Mouse (Mus musculus) thymus, adult 2 months (tissue): ENCODE measurements at regions not wholly inside any gene's neighbourhood (a gene's known extent, or its start where the extent isn't known, plus 50 kb on each side); places are given as distances from the start of the nearest gene placed in this dataset.

Experiments used
- DNase-seq: peaks from one replicate; pipeline ENCODE4 v3.0.0; 2021
- H3K27ac ChIP-seq: fragments of 200-500 bp; 2 replicates; pipeline ENCODE4 v1.5.1; 2012; ENCODE audit warnings: low read length, control low read depth; ENCODE audit not compliant: control insufficient read depth, insufficient read depth
- H3K27me3 ChIP-seq: fragments of 200-500 bp; 2 replicates; pipeline ENCODE4 v1.6.1; 2012; ENCODE audit warnings: mild to moderate bottlenecking, low read length, moderate library complexity, mixed read lengths; ENCODE audit not compliant: control insufficient read depth, insufficient read depth
- H3K36me3 ChIP-seq: fragments of 200-500 bp; 2 replicates; pipeline ENCODE4 v1.6.1; 2012; ENCODE audit warnings: mild to moderate bottlenecking, low read length, moderate library complexity; ENCODE audit not compliant: control insufficient read depth, insufficient read depth
- H3K4me1 ChIP-seq: fragments of 200-500 bp; replicated peaks from 2 replicates; pipeline ENCODE4 v1.6.1; 2012; ENCODE audit warnings: low read length; ENCODE audit not compliant: control insufficient read depth, insufficient read depth
- H3K4me3 ChIP-seq: fragments of 200-500 bp; 2 replicates; pipeline ENCODE4 v1.5.1; 2012; ENCODE audit warnings: mild to moderate bottlenecking, low read length, control low read depth, moderate library complexity; ENCODE audit not compliant: control insufficient read depth, insufficient read depth
- CTCF ChIP-seq: fragments of 200-500 bp; IDR thresholded peaks from 2 replicates; pipeline ENCODE4 v1.5.1; 2012; ENCODE audit warnings: mild to moderate bottlenecking, control low read depth, low read length, moderate library complexity, borderline replicate concordance; ENCODE audit not compliant: control insufficient read depth, poor library complexity, insufficient read depth; ENCODE audit errors: extremely low read depth
- POLR2A ChIP-seq: fragments of 200-500 bp; IDR thresholded peaks from 2 replicates; pipeline ENCODE4 v1.6.1; 2012; ENCODE audit warnings: mild to moderate bottlenecking, low read length, control low read depth, moderate library complexity; ENCODE audit not compliant: control insufficient read depth, poor library complexity, insufficient read depth; ENCODE audit errors: extremely low read depth
- WGBS: fragments of 180-500 bp; shearing (Covaris S2); methylation state at CpG from one replicate; pipeline ENCODE4 v1.1.7; 2018; 5-methylcytosine and 5-hydroxymethylcytosine counted together

DNA sequence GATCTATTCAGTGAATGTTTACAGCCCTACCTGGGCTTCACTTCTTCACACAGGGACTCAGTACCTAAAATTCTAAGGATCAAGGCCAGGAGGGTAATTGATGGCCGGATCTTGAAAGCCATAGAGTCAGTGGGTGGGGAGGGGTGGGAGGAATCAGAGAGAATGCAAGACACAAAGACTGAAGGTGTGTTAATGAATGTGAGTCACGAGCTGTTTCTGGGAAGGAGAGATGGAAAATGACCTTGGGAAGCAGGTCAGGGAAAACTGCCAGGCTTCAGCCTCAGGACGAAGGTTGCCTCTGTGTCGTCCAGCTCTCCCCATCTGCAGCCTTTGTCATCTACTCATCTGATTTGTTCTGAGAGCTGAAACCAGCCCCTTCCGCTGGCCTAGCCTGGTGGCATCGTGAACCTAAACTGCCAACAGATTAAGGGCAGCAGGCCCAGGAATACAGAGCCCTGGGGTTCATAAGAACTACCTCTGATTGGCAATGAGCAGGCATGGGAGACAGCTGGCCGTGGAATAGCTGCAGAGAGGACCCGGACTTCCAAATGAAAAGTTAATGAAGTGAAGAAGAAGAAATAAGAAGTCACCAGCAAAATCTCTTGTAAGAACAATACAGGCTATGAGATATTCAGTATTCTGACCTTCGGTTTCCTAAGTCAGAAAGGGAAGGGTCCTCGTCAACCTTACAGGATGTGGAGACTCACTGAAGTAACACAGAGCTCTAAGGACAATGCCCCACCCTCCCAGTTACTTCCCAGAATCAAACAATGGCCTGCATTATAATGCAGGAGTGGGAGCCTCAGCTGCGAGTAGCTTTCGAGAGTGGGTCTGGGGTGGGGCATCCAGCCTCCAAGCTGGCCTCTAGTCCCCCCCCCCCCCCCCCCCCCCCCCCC lies 100.8 kb upstream of the Slc44a1 start:
- no peak for DNase-seq
- TF ChIP-seq POLR2A (no peak), CTCF (no peak)
- 88% methylated on average over 12 of the region's 12 CpGs for WGBS
- Histone ChIP-seq H3K36me3 (no peaks in the 10 kb centered on the region), H3K27ac (no peak overlapping the region), H3K4me3 (no peak overlapping the region), H3K27me3 (no peaks in the 10 kb centered on the region), H3K4me1 (peaks cover 4% of the 10 kb centered on the region; the same call in 1 of the 2 replicates)

DNA sequence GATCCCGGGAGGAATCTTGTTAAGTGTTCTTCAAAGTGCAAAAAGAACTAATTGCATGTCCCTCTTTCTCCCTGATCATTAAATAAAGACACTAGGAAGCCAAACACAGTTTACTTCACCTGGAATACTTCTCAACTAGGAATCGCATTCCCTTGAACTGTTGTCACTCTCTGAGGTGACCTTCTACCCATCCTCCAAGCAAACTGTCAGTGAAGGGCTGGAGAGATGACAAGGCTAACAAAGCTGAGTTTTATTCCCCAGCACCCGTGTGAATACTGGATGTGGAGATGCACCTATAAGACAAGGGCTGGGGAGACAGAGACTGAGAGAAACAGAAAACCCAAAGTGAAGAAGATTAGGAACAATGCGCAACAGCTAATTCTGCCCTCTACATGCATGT lies 101.7 kb upstream of the Slc44a1 start:
- H3K4me3 ChIP-seq = no peak overlapping the region
- peaks cover 4% of the 10 kb centered on the region; the same call in 1 of the 2 replicates for H3K4me1 ChIP-seq
- no peaks in the 10 kb centered on the region for H3K36me3 ChIP-seq
- H3K27ac ChIP-seq = no peak overlapping the region
- no peaks in the 10 kb centered on the region for H3K27me3 ChIP-seq
- DNase-seq = no peak
- WGBS = 95% methylated on average over 4 of the region's 4 CpGs
- no peak for TF ChIP-seq CTCF
- no peak for TF ChIP-seq POLR2A

DNA sequence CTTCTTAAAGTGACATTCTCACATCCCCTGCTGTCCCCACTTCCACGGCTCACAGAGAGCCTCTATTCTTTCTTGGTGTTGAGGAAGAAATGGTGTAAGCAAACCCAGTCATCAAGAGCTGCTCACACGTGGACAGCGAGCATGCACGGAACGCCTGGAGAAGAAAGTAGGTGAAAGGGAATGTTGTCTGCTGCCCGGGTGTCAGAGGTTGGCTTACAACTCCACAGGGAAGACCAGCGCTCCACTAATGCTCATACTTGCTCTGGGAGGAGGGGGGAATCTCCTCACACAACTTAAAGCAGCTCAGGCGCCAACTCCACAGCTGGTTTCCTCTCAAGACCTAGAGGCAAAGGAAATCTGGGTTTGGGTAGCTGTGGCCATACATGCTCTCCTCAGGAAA lies 102.4 kb upstream of the Slc44a1 start:
- 81% methylated on average over 8 of the region's 8 CpGs for WGBS
- DNase-seq = no peak
- Histone ChIP-seq H3K27me3 (no peaks in the 10 kb centered on the region), H3K36me3 (no peaks in the 10 kb centered on the region), H3K4me3 (no peak overlapping the region), H3K27ac (no peak overlapping the region), H3K4me1 (peaks cover 4% of the 10 kb centered on the region; the same call in 1 of the 2 replicates)
- no peak for TF ChIP-seq POLR2A
- TF ChIP-seq CTCF = no peak

GRCm38 (mm10) chr4:53327382-53328165 lies 112.6 kb upstream of the Slc44a1 start:
- no peak overlapping the region for H3K4me3 ChIP-seq
- H3K4me1 ChIP-seq = 0 out of 2 replicates have a peak, but pooled peaks cover 2% of the 10 kb centered on the region
- no peaks in the 10 kb centered on the region for H3K27me3 ChIP-seq
- H3K27ac ChIP-seq = no peak overlapping the region
- TF ChIP-seq CTCF = no peak
- TF ChIP-seq POLR2A = no peak
- WGBS = 92% methylated on average over 7 of the region's 7 CpGs
- DNase-seq = no peak
- H3K36me3 ChIP-seq = no peaks in the 10 kb centered on the region

DNA sequence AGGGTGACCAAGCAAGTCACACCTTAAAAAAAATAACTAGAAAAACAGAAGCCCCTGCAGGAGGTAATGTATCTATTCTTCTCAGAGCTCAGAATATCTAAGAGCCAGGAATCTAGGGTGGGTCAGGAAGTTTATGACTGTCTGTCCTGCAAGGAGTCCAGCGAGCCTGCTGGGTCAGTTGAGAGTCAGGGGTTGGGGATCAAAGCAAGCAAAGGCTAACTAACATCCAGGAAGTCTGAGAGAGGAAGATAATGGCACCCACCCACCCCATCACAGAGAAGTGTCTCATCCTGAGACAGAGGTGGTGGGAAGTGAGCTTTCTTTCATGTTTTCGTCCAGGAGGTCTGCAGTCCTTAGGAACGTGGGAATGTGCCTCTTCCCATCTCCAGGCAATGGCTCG lies 116.4 kb upstream of the Slc44a1 start:
- no peak for TF ChIP-seq CTCF
- TF ChIP-seq POLR2A = no peak
- H3K4me1 ChIP-seq = 0 out of 2 replicates have a peak, but pooled peaks cover 2% of the 10 kb centered on the region
- no peaks in the 10 kb centered on the region for H3K27me3 ChIP-seq
- H3K4me3 ChIP-seq = no peak overlapping the region
- H3K27ac ChIP-seq = no peak overlapping the region
- no peaks in the 10 kb centered on the region for H3K36me3 ChIP-seq
- 73% methylated on average over 4 of the region's 4 CpGs for WGBS
- no peak for DNase-seq

DNA sequence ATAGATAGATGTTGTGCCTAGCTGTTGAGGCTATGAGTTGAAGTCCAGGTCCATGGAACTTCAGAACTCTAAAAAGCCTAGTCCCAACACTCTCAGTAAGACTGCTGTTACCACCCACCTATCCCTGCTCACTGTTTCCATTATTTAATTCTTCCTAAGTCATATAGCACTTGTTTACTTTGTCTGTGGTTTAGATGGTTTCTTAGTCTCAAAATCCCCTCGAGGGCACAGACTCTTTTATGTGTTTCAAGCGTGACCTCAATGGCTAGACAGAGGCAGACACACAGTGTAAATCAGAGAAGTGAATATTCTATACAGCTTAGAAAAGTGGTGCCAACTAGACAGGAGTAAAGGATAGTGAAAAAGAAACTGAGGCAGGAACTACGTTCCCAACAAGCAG lies 117.0 kb upstream of the Slc44a1 start:
- H3K27ac ChIP-seq = no peak overlapping the region
- 31% methylated on average over 3 of the region's 3 CpGs for WGBS
- H3K4me1 ChIP-seq = 0 out of 2 replicates have a peak, but pooled peaks cover 2% of the 10 kb centered on the region
- H3K4me3 ChIP-seq = no peak overlapping the region
- H3K36me3 ChIP-seq = no peaks in the 10 kb centered on the region
- no peaks in the 10 kb centered on the region for H3K27me3 ChIP-seq
- no peak for DNase-seq
- TF ChIP-seq POLR2A (no peak), CTCF (no peak)
